In genomic region chr5:137584976-137585375, GRCm38 (mm10) we compare ENCODE assay signal across 10 mouse cellular contexts. TPM values are rescaled to one million over a fixed set of nuclear protein-coding genes. Genes with fewer than 3 reads are reported as not detected.
DNase-seq lines count a peak whose midpoint lies in the region; ATAC-seq and TF ChIP-seq lines count a peak whose summit lies in the region.
"Had no signal": no experiment of that assay in that cellular context is flagged by ENCODE, and none has a peak within 500 bp of the region (broad histone marks: within the 10 kb centered on the region; RNA-seq: fewer than 3 reads in every experiment).

No protein-coding gene starts in this region.

- 0 out of 2 replicates have a peak, but pooled peaks cover 2% of the 10 kb centered on the region for H3K9me3 ChIP-seq in intestine, embryonic 14.5 days (ENCODE audit: control insufficient read depth, low read length)
- H3K9me3 ChIP-seq in intestine, embryonic 15.5 days: no peaks in the 10 kb centered on the region
- no peaks in the 10 kb centered on the region for H3K9me3 ChIP-seq in ES-Bruce4 (replicated peaks; ENCODE audit: control insufficient read depth, insufficient read depth, low read length, poor library complexity, severe bottlenecking)
- H3K9me3 ChIP-seq: embryonic facial prominence, embryonic 12.5 days; liver, embryonic 15.5 days had no signal

- peak; percentile 69 for TF ChIP-seq CTCF in ES-Bruce4 (IDR thresholded peaks at IDR 0.05; ENCODE audit: low read depth, low read length)

- 0 out of 2 replicates have a peak, but pooled peaks have one; percentile 21 for TF ChIP-seq EP300 in ES-Bruce4 (IDR thresholded peaks at IDR 0.05; ENCODE audit: insufficient read depth, low read depth, low read length)

- H3K4me2 ChIP-seq in intestine, embryonic 14.5 days (ENCODE audit: low read length): no peak overlapping the region
- no peak overlapping the region for H3K4me2 ChIP-seq in intestine, embryonic 15.5 days (replicated peaks)
- H3K4me2 ChIP-seq: liver, embryonic 15.5 days had no signal

- ATAC-seq in intestine, embryonic 14.5 days (replicated peaks; ENCODE audit: low FRiP score, low TSS enrichment, low read depth): no peak
- ATAC-seq in intestine, embryonic 15.5 days: no peak

- 31% methylated on average over 8 of the region's 8 CpGs for WGBS in intestine, embryonic 14.5 days
- WGBS in intestine, embryonic 15.5 days: 27% methylated on average over 8 of the region's 8 CpGs

- intact Hi-C loops in left cerebral cortex, postnatal 25 days (cut with DNase I): loop anchor here (5.0 kb wide), 1 partner anchor 73 kb away; no protein-coding TSS in a partner anchor

- TF ChIP-seq POLR2A in ES-Bruce4 (IDR thresholded peaks at IDR 0.05; ENCODE audit: insufficient read depth, low read length): no peak

- no peaks in the 10 kb centered on the region for H3K4me1 ChIP-seq in intestine, embryonic 14.5 days (replicated peaks; ENCODE audit: control insufficient read depth, insufficient read depth, low read length)
- H3K4me1 ChIP-seq in intestine, embryonic 15.5 days (replicated peaks): no peaks in the 10 kb centered on the region; the same call in 1 of the 2 replicates
- H3K4me1 ChIP-seq in ES-Bruce4 (ENCODE audit: control insufficient read depth, insufficient read depth, low read length): no peaks in the 10 kb centered on the region

- no peaks in the 10 kb centered on the region for H3K36me3 ChIP-seq in intestine, embryonic 14.5 days (ENCODE audit: control insufficient read depth, insufficient read depth, low read length)
- no peaks in the 10 kb centered on the region for H3K36me3 ChIP-seq in intestine, embryonic 15.5 days
- no peaks in the 10 kb centered on the region for H3K36me3 ChIP-seq in ES-Bruce4 (ENCODE audit: control insufficient read depth, insufficient read depth, low read length, poor library complexity, severe bottlenecking)
- H3K36me3 ChIP-seq: embryonic facial prominence, embryonic 12.5 days had no signal

- peaks cover 9% of the 10 kb centered on the region for H3K27me3 ChIP-seq in intestine, embryonic 14.5 days (replicated peaks; ENCODE audit: control insufficient read depth, insufficient read depth, low read length)
- H3K27me3 ChIP-seq in intestine, embryonic 15.5 days (replicated peaks): peaks cover 14% of the 10 kb centered on the region
- no peaks in the 10 kb centered on the region for H3K27me3 ChIP-seq in ES-Bruce4 (ENCODE audit: control insufficient read depth, insufficient read depth, low read length, poor library complexity, severe bottlenecking)
- H3K27me3 ChIP-seq: liver, embryonic 15.5 days had no signal

- H3K27ac ChIP-seq in intestine, embryonic 14.5 days (ENCODE audit: low read depth): no peak overlapping the region
- no peak overlapping the region for H3K27ac ChIP-seq in intestine, embryonic 15.5 days
- H3K27ac ChIP-seq in ES-Bruce4 (ENCODE audit: insufficient read depth, low read length): no peak overlapping the region
- H3K27ac ChIP-seq: embryonic facial prominence, embryonic 12.5 days; liver, embryonic 15.5 days had no signal

- no peak overlapping the region for H3K9ac ChIP-seq in intestine, embryonic 14.5 days (ENCODE audit: low read length)
- H3K9ac ChIP-seq in intestine, embryonic 15.5 days: no peak overlapping the region
- no peak overlapping the region for H3K9ac ChIP-seq in ES-Bruce4 (ENCODE audit: low read depth, poor library complexity, severe bottlenecking)
- H3K9ac ChIP-seq: embryonic facial prominence, embryonic 12.5 days; liver, embryonic 15.5 days had no signal

- DNase-seq in intestine, embryonic 14.5 days (ENCODE audit: low spot score): peak; percentile 73
- peak; percentile 46 for DNase-seq in c-Kit-positive CD71-positive TER-119-negative erythroid progenitor cells, embryonic 14.5 days (ENCODE audit: low read depth)
- peak; percentile 78 for DNase-seq in heart, adult 8-10 months (ENCODE audit: low spot score)
- DNase-seq in left cerebral cortex, postnatal 25 days (ENCODE audit: low spot score in 2 of 2): peak; percentile 64 to 69
- DNase-seq in retina, postnatal 1 day: peak; percentile 76
- peak; percentile 85 for DNase-seq in thymus, postnatal 4 days

- no peak overlapping the region for H3K4me3 ChIP-seq in intestine, embryonic 14.5 days (ENCODE audit: low read depth, low read length)
- no peak overlapping the region for H3K4me3 ChIP-seq in intestine, embryonic 15.5 days (replicated peaks)
- H3K4me3 ChIP-seq in ES-Bruce4 (ENCODE audit: low read depth, low read length): no peak overlapping the region
- H3K4me3 ChIP-seq: embryonic facial prominence, embryonic 12.5 days; liver, embryonic 15.5 days had no signal

RNA-seq across cellular contexts. Expression of gene Tfr2, which starts 15.3 kb away (rescaled TPM):
- 0.34 and 0.38 TPM in 2 replicates for polyA plus RNA-seq in intestine, embryonic 14.5 days (2014; fragmentation: Nextera tagmentation; extraction: Ambion mirVana)
- polyA plus RNA-seq in intestine, embryonic 15.5 days (2015; fragmentation: Nextera tagmentation; extraction: Ambion mirVana): 0.97 and 1.1 TPM in 2 replicates
- polyA plus RNA-seq in ES-Bruce4 (2011; ENCODE audit: insufficient read depth, insufficient read length, low read depth, missing spikeins): 2.3 and 5.4 TPM in 2 replicates
- total RNA-seq in heart, adult 8-10 months (2022): under 1 TPM in 1 of 4 experiments, not detected in 3; 0.09 TPM
- total RNA-seq in left cerebral cortex, postnatal 25 days (2021): 1 to 10 TPM; 8.1 to 8.9 TPM

RNA-seq across cellular contexts. Expression of gene Mospd3, which starts 15.9 kb away (rescaled TPM):
- polyA plus RNA-seq in intestine, embryonic 14.5 days (2014; fragmentation: Nextera tagmentation; extraction: Ambion mirVana): 29.0 and 29.4 TPM in 2 replicates
- 24.6 and 29.6 TPM in 2 replicates for polyA plus RNA-seq in intestine, embryonic 15.5 days (2015; fragmentation: Nextera tagmentation; extraction: Ambion mirVana)
- polyA plus RNA-seq in ES-Bruce4 (2011; ENCODE audit: insufficient read depth, insufficient read length, low read depth, missing spikeins): 20.3 and 22.4 TPM in 2 replicates
- 10 to 100 TPM in 3 of 4 experiments, 1 to 10 TPM in 1; 9.0 to 17.6 (median 14.4) TPM for total RNA-seq in heart, adult 8-10 months (2022)
- total RNA-seq in left cerebral cortex, postnatal 25 days (2021): 10 to 100 TPM; 18.2 to 22.2 TPM

RNA-seq across cellular contexts. Expression of gene Pcolce, which starts 28.6 kb away (rescaled TPM):
- polyA plus RNA-seq in intestine, embryonic 14.5 days (2014; fragmentation: Nextera tagmentation; extraction: Ambion mirVana): 112 and 126 TPM in 2 replicates
- 103 and 109 TPM in 2 replicates for polyA plus RNA-seq in intestine, embryonic 15.5 days (2015; fragmentation: Nextera tagmentation; extraction: Ambion mirVana)
- polyA plus RNA-seq in ES-Bruce4 (2011; ENCODE audit: insufficient read depth, insufficient read length, low read depth, missing spikeins): 49.2 and 60.6 TPM in 2 replicates
- 10 to 100 TPM; 38.9 to 46.0 (median 42.2) TPM for total RNA-seq in heart, adult 8-10 months (2022)
- 10 to 100 TPM; 12.1 to 13.7 TPM for total RNA-seq in left cerebral cortex, postnatal 25 days (2021)

RNA-seq across cellular contexts. Expression of gene Actl6b, which starts 31.7 kb away (rescaled TPM):
- polyA plus RNA-seq in intestine, embryonic 14.5 days (2014; fragmentation: Nextera tagmentation; extraction: Ambion mirVana): 3.5 and 6.7 TPM in 2 replicates
- 4.5 and 6.0 TPM in 2 replicates for polyA plus RNA-seq in intestine, embryonic 15.5 days (2015; fragmentation: Nextera tagmentation; extraction: Ambion mirVana)
- not detected in 2 replicates for polyA plus RNA-seq in ES-Bruce4 (2011; ENCODE audit: insufficient read depth, insufficient read length, low read depth, missing spikeins)
- not detected for total RNA-seq in heart, adult 8-10 months (2022)
- total RNA-seq in left cerebral cortex, postnatal 25 days (2021): 100 to 1,000 TPM; 109 to 118 TPM

RNA-seq across cellular contexts. Expression of gene Fbxo24, which starts 43.8 kb away (rescaled TPM):
- 0.11 and 0.28 TPM in 2 replicates for polyA plus RNA-seq in intestine, embryonic 14.5 days (2014; fragmentation: Nextera tagmentation; extraction: Ambion mirVana)
- 0.15 TPM in 1 of 2 replicates, not detected in the other for polyA plus RNA-seq in intestine, embryonic 15.5 days (2015; fragmentation: Nextera tagmentation; extraction: Ambion mirVana)
- polyA plus RNA-seq in ES-Bruce4 (2011; ENCODE audit: insufficient read depth, insufficient read length, low read depth, missing spikeins): 0.48 and 0.94 TPM in 2 replicates
- total RNA-seq in heart, adult 8-10 months (2022): under 1 TPM; 0.19 to 0.29 (median 0.23) TPM
- total RNA-seq in left cerebral cortex, postnatal 25 days (2021): under 1 TPM; 0.18 to 0.21 TPM
- polyA plus RNA-seq: liver, embryonic 15.5 days had no signal
